Mouse (Mus musculus): ENCODE data around the gene Csf1.

- no peak for TF ChIP-seq CTCF (IDR thresholded peaks at IDR 0.05; ENCODE audit: control insufficient read depth, insufficient read depth, insufficient replicate concordance, low read depth, low read length)
- no peak for TF ChIP-seq POLR2A (IDR thresholded peaks at IDR 0.05; ENCODE audit: control insufficient read depth, low read depth, low read length)
These were observed 47.9 kb upstream of the Csf1 start for GRCm38 (mm10) chr3:107808013-107808750.
